Mouse (Mus musculus): Measurements from ENCODE around the gene Mri1.

Gene Mri1

DNA sequence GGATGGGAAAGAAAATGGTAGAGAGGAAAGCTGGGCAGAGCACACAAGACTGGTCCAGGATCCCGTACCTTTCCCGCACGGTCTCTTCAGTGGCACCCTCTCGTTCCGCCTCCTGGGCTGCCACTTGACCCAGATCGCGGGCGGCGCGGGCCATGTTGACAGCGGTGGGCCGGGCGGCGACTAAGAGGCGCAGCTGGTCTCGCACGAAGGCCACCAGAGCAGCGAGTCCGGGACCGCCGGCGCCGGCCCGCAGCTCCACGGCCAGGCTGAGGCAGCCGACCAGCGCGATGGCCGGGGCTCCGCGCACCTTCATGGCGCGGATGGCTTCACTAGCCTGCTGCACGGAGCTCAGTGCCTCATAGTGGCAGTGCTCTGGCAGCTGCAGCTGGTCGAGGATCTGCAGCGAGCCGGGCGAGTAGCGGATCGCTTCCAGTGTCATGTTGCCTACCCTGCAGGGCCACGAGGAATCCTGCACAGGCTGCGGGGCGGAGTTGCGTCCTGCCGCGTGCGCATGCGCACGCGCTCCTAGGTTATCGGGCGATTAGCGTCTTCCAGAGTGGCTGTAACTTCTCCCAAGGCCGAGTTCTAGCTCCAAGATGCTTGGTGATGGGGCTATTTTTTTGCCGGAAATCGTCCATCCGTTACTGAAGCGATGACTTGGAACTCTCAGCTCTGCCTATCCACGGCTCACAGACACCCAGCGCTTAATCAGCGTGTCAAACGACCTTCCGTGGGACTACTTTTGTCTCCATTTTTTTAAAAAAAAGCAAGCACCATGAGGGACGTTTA, at the start of gene Mri1:
Gene Mri1 (minus strand): TSS at position 505 of the 789 bp plus-strand sequence.
- peak; percentile 52 to 66 for DNase-seq (ENCODE audit: low spot score in 2 of 2)

DNA sequence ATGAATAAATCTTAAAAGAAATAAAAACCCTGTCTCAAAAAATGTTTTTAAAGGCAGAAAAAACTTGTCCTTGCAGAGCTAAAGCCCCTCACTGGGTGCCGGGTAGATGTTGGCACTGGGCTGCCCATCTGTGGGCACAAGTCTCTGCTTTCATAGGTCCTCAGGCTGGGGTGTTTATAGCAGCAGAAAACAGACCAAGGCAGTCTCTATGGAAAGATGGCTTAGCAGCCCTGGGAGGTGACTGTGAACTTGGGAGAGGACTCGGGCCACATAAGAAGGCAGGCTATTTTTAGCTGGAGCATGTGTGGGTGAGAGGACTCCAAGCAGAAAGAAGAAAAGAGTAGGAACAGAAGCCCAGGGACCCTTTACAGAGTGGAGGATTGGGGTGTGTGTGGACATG, 46.8 kb upstream of the Mri1 start:
- DNase-seq (ENCODE audit: low spot score in 2 of 2) = no peak

DNA sequence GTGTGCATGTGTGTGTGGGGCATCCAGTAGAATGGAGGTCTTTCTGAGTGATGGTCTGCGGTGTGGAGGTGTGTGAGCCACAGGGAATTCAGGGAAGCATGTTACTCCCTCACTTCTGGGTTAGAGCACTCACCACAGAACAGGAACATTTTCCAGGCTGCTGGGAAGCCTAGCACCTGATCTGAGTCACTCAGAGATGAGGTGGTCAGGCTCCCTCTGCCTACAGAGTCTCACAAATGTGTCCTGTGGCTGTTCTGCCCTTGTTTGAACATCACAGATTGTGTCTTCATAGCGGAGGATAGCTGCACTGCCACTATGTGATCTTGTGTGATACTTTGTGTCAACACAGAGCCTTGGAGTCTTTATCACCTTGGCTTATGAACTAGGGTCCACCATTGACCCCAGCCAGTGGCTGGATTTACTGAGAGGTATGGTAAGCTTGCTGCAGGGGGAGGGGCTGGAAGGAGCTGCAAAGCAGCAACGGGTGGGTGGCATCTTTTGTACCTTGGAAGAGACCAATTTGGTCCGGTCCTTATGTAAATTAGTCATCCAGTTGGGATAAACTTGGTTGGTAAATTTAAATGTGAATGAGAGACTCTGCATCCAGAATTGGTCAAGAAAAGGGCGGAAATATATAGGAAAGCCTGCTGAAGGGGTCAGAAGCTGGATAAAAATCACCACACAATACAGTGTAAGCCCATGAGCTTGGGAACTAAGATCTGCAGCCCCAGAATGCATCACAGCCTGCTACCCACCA, 40.1 kb upstream of the Mri1 start:
- no peak for DNase-seq (ENCODE audit: low spot score in 2 of 2)

DNA sequence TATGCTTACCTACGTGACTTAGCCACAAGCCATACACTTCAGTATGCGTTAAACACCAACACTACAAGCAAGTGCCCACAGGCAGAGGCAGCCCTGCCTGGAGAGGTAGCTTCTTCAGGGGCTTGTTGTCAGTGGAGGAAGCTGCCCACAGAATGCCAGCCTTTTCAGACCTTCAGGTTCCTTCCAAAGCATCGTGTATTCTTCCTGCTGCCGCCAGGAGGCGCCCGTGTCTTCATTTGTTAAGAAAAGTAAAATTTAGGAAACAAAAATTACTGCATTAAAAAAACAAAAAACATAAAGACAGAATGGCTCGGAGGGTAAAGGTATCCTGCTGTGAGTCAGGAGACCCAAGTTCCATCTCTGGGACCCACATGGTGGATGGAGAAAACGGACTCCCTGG, 34.6 kb upstream of the Mri1 start:
- DNase-seq (ENCODE audit: low spot score in 2 of 2) = peak in 1 of 2 experiments; percentile 39

DNA sequence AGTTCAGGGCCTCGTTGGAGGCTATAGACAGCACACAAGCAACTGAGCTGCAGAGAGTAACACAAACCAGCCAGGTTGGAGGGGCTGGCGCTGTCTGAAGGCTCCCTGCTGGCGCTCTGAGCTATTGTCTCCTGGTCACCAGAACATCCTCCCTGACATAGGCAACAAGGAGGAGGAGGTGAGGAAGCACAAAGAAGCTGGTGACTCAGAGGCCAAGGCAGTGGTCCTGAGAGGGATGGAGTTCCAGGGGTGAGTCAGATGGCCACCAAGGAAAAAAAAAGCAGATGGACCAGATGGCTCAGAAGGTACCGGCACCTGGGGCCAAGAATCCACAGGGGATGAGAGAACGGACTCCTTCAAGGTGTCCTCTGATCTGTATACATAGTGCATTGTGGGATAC, 34.0 kb upstream of the Mri1 start:
- no peak for DNase-seq (ENCODE audit: low spot score in 2 of 2)

DNA sequence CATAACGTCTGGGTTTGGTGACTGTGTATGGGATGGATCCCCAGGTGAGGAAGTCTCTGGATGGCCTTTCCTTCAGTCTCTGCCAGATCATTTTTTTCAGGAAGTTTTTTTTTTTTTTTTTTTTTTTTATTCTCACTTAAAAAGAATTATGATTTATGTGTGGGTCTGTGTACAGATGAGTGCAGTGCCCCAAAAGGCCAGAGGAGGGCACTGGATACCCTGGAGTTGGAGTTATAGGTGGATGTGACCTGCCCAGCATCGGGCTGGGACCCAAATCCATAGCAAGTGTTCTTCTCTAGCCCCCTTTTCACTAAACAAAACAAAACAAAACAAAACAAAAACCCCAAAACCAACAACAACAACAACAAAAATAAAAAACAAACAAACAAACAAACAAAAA, 31.8 kb upstream of the Mri1 start:
- no peak for DNase-seq (ENCODE audit: low spot score in 2 of 2)

DNA sequence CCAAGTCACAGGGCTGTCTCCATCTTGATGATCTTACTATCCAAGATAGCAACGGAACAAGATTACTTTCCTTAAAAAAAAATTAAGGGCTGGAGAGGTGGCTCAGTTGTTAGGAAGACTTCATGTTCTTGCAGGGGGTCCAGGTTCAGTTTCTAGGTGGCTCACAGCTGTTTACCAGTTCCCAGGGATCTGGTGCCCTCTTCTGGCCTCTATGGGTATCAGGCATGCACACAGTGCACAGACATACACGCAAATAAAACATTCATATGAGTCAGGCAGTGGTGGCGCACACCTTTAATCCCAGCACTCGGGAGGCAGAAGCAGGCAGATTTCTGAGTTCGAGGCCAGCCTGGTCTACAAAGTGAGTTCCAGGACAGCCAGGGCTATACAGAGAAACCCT, 28.5 kb upstream of the Mri1 start:
- DNase-seq (ENCODE audit: low spot score in 2 of 2) = peak in 1 of 2 experiments; percentile 27

DNA sequence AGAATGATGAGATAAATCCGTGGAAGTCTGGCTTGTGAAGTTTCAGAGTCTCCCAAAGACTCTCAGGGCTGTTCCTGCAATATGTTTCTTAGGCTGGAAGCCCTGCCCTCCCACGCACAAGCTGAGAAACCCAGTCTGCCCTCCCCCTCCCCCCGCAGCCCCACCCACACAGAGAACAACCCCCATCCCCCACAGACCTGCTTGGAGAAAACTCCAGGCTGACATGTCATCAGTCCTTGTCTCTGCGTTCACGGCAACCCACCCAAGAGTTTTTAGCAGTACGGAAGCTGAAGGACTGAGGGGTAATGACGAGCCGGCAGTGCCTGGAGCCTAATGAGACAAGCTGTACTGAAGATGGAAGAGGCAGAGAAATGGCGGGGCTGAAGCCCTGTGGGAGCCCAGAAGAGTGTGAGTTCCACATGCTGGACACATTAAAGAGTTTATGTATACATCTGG, 27.5 kb upstream of the Mri1 start:
- no peak for DNase-seq (ENCODE audit: low spot score in 2 of 2)

DNA sequence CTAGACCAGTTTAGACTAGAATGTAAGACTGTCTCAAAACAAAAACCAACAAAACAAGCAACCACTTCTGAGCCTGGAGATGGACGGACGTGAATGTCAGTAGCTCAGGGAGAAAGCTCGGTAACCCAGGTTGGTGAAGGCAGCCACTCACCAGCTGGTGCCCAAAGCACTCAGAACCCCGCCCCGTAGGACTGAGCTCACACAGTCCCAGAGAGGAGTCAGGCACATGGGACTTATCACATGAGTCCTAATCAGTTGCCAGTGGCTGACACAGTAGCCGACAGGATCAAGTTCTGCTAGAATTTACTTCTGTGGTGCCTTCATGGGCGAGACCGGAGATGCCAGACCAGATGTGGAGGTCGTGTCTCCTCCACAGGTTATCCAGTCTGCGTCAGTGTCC, 23.7 kb upstream of the Mri1 start:
- DNase-seq (ENCODE audit: low spot score in 2 of 2) = no peak

DNA sequence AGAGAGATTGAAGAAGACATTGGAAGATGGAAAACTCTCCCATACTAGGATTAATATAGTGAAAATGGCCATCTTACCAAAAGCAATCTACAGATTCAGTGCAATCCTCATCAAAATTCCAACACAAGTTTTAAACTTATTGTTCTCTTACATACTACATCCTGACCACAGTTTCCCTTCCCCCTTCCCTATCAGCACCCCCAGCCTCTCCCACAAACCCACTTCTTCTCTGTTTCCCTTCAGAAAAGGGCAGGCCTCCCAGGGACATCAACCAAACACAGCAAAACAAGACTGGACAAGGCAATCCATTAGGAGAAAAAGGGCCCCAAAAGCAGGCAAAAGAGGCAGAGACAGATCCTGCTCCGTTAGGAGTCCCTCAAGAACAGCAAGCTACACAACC, 19.3 kb upstream of the Mri1 start:
- no peak for DNase-seq (ENCODE audit: low spot score in 2 of 2)

DNA sequence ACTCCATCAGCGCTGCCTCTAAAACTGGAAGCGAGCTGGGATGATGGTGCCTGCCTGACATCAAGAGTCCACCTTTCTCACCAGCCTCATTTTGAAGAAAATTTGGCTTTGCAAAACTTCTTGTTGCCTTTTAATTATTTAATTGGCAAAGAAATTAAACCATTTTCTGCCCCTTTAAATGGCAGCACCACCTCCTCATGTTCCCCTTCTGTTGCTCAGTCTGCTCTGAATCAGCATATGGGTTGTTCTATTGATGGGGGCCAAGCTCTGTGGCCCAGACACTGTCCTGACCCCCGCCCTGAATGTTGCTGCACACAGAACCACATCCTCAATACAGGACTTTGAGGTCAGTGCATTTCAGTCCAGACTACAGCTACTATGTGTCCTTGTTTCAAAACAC, 16.8 kb upstream of the Mri1 start:
- DNase-seq (ENCODE audit: low spot score in 2 of 2) = no peak

DNA sequence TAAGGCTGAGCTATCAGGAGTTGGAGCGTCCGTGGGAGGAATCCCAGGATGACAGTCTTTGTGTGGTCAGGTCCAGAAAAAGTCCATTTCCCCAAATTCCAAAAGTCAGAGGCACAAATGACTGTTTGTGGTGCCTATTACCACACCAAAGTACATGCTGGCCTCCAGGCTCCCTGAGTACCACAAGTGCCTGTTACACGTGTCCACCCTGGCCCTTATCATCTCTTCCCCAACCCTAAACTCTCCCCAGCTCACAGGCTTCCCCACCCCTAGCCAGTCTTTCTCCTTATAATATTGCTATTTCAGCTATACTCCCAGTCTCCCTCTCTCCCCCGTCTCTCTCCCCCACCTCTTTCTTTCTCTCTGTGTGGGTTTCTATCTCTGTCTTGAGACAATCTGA, 15.2 kb upstream of the Mri1 start:
- DNase-seq (ENCODE audit: low spot score in 2 of 2) = no peak

DNA sequence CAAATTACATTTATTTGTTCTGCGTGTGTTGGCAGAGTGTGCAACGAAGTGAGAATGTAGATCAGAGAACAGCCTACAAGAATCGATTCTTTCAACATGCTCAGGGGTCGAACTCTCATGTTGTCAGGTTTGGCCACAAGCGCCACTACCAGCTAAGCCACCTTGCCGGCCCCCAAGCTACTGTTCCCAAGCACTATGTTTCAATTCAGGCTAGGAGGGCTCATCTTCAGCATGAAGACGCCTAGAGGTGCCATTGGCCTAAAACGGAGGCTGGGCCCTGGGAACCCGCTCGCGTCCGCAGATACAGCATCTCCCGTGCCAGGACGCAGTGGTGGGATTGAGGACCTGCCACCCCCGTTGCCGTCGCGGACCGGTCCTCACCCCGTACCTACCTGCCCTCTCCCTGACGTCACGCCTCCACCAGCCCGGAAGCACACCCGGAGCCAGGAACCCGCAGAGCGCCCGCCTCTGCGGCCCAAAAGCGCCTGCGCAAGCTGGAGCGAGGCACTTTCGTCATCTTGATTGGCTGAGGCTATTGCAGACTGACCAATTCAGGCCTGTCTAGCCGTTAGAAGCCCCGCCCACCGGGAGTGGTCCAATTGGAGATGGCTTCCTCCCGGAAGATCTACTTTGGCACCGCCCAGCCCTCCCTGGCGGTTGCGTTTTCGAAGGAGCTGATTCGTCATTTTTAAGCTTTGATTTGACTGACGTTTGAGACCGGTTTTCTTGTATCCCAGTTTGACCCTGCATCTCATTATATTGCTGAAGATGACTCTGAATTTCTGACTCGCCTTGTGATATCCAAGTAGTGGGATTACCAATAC, 13.0 kb upstream of the Mri1 start, which contains the start of gene Ccdc130:
Gene Ccdc130 (minus strand): TSS at position 431 of the 824 bp plus-strand sequence.
- peak; percentile 99 for DNase-seq (ENCODE audit: low spot score in 2 of 2)

DNA sequence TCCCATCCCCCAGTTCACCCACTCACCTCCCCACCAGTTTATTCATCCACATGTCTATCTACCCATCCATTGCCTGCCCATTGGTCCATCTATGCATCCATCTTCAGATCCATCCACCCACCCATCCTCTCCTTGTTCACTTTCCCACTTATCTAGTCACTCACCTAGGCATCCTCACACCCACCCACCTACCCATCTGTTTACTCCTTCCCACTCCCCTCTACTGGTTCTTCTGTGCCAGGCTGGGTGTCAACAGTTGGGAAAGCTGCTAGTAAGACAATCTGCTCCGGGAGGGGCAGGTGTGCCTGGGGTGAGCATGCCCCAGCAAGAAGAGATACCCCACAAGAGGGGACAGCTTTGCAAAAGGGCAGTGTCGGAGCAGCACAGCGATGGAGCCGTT, 4.0 kb upstream of the Mri1 start:
- DNase-seq (ENCODE audit: low spot score in 2 of 2) = no peak

DNA sequence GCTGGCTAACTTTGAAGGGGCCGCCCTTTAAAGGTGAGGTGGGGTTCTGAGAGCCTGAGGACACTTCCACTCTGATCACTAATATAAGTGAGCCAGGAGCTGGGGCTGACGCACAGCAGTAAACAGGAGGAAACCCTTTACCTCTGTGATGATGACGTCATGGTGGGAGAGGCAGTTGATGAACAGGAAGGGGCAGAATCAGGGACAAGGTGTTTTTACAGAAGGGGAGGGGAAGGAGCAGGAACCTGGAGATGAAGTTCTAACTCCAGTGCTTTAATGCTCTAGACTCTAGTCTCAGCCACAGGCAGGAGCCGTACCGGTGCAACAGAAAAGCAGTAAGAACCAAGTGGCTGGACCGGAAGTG, 686 bp downstream of the Mri1 start:
- no peak for DNase-seq (ENCODE audit: low spot score in 2 of 2)

DNA sequence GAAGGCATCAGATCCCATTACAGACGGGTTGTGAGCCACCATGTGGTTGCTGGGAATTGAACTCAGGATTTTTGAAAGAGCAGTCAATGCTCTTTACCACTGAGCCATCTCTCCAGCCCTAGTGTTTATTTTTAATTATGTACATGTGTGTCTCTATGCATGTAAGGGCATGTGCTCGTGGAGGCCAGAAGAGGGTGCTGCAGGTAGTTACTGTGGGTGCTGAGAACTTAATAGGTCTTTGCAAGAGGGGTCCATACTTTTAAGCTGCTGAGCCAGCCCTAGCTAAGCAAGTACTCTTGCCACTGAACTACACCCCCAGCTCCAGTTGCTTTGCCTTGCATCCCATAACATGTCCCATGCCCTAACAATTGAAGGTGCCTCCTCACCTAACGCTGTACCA, 1.3 kb downstream of the Mri1 start:
- no peak for DNase-seq (ENCODE audit: low spot score in 2 of 2)

DNA sequence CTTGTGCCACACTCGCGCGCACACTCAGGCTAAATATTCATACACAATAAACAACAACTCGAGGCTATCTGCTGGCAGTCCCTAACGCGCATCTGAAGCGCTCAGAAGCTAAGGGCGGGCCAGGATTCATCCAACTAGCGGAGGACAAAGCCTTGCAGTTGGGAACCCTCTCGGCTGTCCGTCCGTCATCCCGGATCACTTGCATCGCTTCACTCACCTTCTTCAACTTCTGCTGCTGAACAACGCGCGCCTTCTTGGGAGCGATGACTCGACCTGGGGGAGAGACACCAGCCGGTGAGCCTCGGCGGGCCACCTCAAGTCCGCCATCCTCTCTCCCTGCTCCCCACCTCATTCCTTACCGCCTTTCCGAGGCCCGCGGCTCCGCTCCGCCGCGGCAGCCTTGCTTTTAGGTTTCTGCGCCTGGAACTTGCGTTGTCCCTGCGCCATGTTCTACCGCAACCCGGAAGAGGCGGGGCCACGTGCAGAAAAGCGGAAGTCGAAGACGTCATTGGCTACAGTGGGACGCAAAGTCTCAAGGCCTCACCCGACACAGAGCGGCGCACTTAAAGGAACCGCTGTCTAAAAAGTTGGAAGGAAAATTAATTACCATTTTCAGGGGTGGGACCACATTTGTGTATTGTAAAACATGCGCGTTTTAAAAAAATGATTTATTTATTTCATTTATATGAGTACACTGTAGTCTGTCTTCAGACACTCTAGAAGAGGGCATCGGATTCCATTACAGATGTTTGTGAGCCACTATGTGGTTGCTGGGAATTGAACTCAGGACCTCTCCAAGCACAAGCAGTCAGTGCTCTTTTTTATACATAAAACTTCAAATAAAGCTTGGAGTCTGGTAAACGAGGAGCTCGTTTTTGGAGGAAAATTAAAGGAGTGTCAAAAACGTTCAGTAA, 7.6 kb downstream of the Mri1 start, which contains the start of gene D8Ertd738e:
Gene D8Ertd738e (minus strand): TSS at position 463 of the 914 bp plus-strand sequence.
- peak; percentile 66 to 78 for DNase-seq (ENCODE audit: low spot score in 2 of 2)

DNA sequence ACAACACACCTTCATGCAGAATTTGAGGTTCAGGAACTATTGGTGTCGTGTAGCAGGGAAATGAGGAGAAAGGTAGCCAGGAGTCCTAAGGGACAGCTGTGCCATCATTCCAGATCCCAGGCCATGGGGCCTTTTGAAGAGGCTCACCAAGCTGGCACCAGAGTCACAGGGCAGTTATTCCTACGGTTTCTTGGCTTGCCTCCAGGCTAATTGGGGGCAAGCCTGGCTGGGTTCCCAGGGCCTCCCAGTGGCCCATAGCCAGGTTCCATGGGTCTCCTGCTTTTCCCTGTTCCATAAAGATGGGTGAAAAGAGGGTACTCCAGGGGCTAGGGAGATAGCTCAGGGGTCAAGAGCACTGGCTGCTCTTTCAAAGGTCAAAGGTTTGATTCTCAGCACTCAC, 15.3 kb downstream of the Mri1 start:
- no peak for DNase-seq (ENCODE audit: low spot score in 2 of 2)

DNA sequence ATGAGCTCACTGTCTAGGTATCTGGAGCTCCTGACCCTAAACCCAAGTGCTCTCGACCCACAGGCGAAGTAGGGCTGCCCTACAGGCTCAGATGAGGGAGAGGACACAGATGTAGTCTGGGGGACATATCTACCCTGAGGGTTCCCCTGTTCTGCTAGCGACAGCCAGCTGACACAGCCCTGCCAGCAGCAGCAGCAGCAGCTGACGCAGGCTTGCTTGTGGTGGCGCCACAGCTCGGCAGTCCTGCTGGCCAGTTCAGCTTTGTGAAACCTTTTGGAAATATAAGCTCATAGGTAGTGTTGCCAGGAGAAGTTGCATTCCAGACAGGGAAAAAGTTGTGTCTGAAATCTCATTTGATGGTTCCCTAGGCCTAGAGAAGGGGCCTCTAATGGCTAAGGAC, 16.0 kb downstream of the Mri1 start:
- DNase-seq (ENCODE audit: low spot score in 2 of 2) = no peak

DNA sequence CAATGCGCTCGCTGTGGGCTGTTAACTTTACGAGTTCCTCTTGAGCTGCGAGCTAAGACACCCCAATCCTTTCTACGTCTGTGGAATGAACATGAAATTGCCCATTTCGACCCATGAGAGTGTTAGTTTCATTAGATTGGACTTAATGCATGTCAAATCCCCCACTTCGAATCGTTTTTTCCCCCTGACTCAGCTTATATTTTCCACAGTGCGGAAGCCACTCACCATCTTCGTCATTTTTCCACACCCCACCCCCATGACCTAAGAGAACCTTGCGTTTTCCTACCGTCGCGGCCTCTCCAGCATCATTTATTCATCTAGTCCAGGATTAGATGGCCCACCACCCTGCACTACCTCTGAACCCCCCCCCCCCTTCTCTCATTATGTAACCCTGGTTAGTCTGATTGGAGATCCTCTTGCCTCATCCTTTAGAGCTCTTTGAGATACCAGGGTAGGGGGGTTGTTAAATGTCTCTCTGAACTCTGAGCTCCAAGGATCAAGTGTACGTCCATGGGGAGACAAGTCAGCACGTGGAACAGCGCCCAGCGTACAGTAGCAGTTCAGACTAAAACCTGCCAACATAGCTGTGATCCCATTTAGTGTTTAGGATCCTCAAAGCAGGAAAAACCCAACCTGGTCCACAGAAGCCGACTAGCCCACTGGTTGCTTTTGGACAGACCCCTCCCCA, 19.4 kb downstream of the Mri1 start:
- DNase-seq (ENCODE audit: low spot score in 2 of 2) = no peak

Measured in spleen, postnatal 14 days (tissue).